In genomic region chr5:111178324-111179076, GRCm38 (mm10) we compare ENCODE assay signal across 8 mouse cellular contexts.
DNase-seq lines count a peak whose midpoint lies in the region; ATAC-seq and TF ChIP-seq lines count a peak whose summit lies in the region.

No protein-coding gene starts in this region.

- no peaks in the 10 kb centered on the region for H3K27me3 ChIP-seq in heart, embryonic 13.5 days (replicated peaks)
- no peaks in the 10 kb centered on the region for H3K27me3 ChIP-seq in kidney, postnatal 0 days (ENCODE audit: insufficient read depth, low read length)

- peak; percentile 8 for DNase-seq in 416B (ENCODE audit: low read depth)
- peak; percentile 42 for DNase-seq in adrenal gland, postnatal 10 days
- peak; percentile 92 for DNase-seq in kidney, postnatal 0 days (ENCODE audit: low spot score)
- DNase-seq in lung, postnatal 36 days = peak; percentile 85
- peak; percentile 71 to 74 for DNase-seq in spleen, adult 18-20 months
- no peak for DNase-seq in cerebellum, postnatal 25 days
- DNase-seq in right cerebral cortex, postnatal 25 days = no peak

- peak overlapping the region; percentile 64 for H3K27ac ChIP-seq in heart, embryonic 13.5 days (replicated peaks)
- peak overlapping the region; percentile 79 for H3K27ac ChIP-seq in kidney, postnatal 0 days

- peaks cover 43% of the 10 kb centered on the region for H3K4me1 ChIP-seq in heart, embryonic 13.5 days
- peaks cover 41% of the 10 kb centered on the region for H3K4me1 ChIP-seq in kidney, postnatal 0 days (replicated peaks; ENCODE audit: insufficient read depth, low read length)

- no peak overlapping the region for H3K4me3 ChIP-seq in heart, embryonic 13.5 days
- H3K4me3 ChIP-seq in kidney, postnatal 0 days (replicated peaks; ENCODE audit: low read depth, low read length) = no peak overlapping the region

- no peaks in the 10 kb centered on the region for H3K9me3 ChIP-seq in heart, embryonic 13.5 days
- H3K9me3 ChIP-seq in kidney, postnatal 0 days (replicated peaks; ENCODE audit: low read length) = no peaks in the 10 kb centered on the region

- H3K36me3 ChIP-seq in heart, embryonic 13.5 days = peaks cover 6% of the 10 kb centered on the region; the same call in 1 of the 2 replicates
- H3K36me3 ChIP-seq in kidney, postnatal 0 days (ENCODE audit: insufficient read depth, low read length) = no peaks in the 10 kb centered on the region

- no peak overlapping the region for H3K9ac ChIP-seq in heart, embryonic 13.5 days
- H3K9ac ChIP-seq in kidney, postnatal 0 days (ENCODE audit: low read depth, low read length) = 0 out of 2 replicates have a peak overlapping the region, but pooled peaks have one; percentile 5

- 57% methylated on average over 21 of the region's 21 CpGs for WGBS in heart, embryonic 13.5 days
- WGBS in kidney, postnatal 0 days = 13% methylated on average over 21 of the region's 21 CpGs

- no peak for TF ChIP-seq CTCF in kidney, postnatal 0 days (IDR thresholded peaks at IDR 0.05; ENCODE audit: low read depth)

- ATAC-seq in heart, embryonic 13.5 days (ENCODE audit: extremely low read depth, insufficient number of reproducible peaks, low FRiP score, low TSS enrichment) = no peak
- peak; percentile 63; the same call in 1 of the 2 replicates for ATAC-seq in kidney, postnatal 0 days (replicated peaks; ENCODE audit: low FRiP score, low read depth)

- H3K4me2 ChIP-seq in heart, embryonic 13.5 days = peak overlapping the region; percentile 16; the same call in 1 of the 2 replicates
- H3K4me2 ChIP-seq in kidney, postnatal 0 days (ENCODE audit: low read length) = peak overlapping the region; percentile 41

Comparison
In these comparisons a context has a peak if more than half of its experiments do, and no peak if none do; other contexts are left out.
1. DNase-seq: peak in 416B (single experiment), adrenal gland, postnatal 10 days (single experiment), kidney, postnatal 0 days (single experiment), lung, postnatal 36 days (single experiment) and spleen, adult 18-20 months (2 of 2); none in cerebellum, postnatal 25 days (0 of 2) and right cerebral cortex, postnatal 25 days (single experiment).